9 mouse cellular contexts compared by ENCODE assay signal in the genomic region with DNA sequence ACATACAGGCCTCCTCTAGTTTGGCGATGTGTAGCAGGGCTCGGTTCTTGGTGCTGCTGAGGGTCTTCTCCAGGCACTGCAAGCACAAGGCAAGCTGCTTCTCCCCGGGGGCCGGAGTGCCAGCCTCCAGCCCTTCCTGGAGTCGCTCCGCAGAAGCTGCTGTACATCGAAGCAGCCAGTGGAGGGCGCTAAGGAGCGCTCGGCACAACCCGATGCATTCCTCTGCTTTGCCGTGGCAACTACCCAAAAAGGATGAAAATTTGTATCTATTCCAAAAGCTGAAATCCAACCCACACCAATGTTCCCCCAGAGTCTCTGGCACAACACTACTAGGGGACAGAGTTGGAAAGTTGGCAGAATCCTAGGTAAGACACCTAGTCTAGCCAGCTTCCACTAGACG. TPM values are rescaled to one million over a fixed set of nuclear protein-coding genes. Genes with fewer than 3 reads are reported as not detected.
DNase-seq lines count a peak whose midpoint lies in the region; ATAC-seq and TF ChIP-seq lines count a peak whose summit lies in the region.
"Had no signal": no experiment of that assay in that cellular context is flagged by ENCODE, and none has a peak within 500 bp of the region (broad histone marks: within the 10 kb centered on the region; RNA-seq: fewer than 3 reads in every experiment).

No protein-coding gene starts in this region.

- H3K27me3 ChIP-seq in thymus, adult 2 months (ENCODE audit: control insufficient read depth, insufficient read depth, low read length): no peaks in the 10 kb centered on the region
- no peaks in the 10 kb centered on the region for H3K27me3 ChIP-seq in forebrain, postnatal 0 days (ENCODE audit: insufficient read depth, low read length)
- no peaks in the 10 kb centered on the region for H3K27me3 ChIP-seq in kidney, adult 2 months (replicated peaks; ENCODE audit: control insufficient read depth, insufficient read depth, low read length)
- no peaks in the 10 kb centered on the region for H3K27me3 ChIP-seq in limb, embryonic 10.5 days (ENCODE audit: low read depth, poor library complexity, severe bottlenecking)

- peak; percentile 79; the same call in 1 of the 2 replicates for TF ChIP-seq CTCF in thymus, adult 2 months (IDR thresholded peaks at IDR 0.05; ENCODE audit: borderline replicate concordance, control insufficient read depth, extremely low read depth, insufficient read depth, low read length, poor library complexity)
- TF ChIP-seq CTCF in forebrain, postnatal 0 days (IDR thresholded peaks at IDR 0.05; ENCODE audit: low read depth): peak; percentile 83
- TF ChIP-seq CTCF in kidney, adult 2 months (conservative IDR thresholded peaks at IDR 0.05; ENCODE audit: insufficient read depth, insufficient read length, low read depth, low read length): peak; percentile 73

- H3K4me1 ChIP-seq in thymus, adult 2 months (replicated peaks; ENCODE audit: control insufficient read depth, insufficient read depth, low read length): peaks cover 20% of the 10 kb centered on the region
- H3K4me1 ChIP-seq in forebrain, postnatal 0 days (ENCODE audit: insufficient read depth): 0 out of 2 replicates have a peak, but pooled peaks cover 6% of the 10 kb centered on the region
- H3K4me1 ChIP-seq in kidney, adult 2 months (ENCODE audit: control insufficient read depth, insufficient read depth, low read length): peaks cover 9% of the 10 kb centered on the region
- peaks cover 27% of the 10 kb centered on the region for H3K4me1 ChIP-seq in limb, embryonic 10.5 days

- H3K36me3 ChIP-seq in thymus, adult 2 months (ENCODE audit: control insufficient read depth, insufficient read depth, low read length): peaks cover 6% of the 10 kb centered on the region; the same call in 1 of the 2 replicates
- peaks cover 54% of the 10 kb centered on the region for H3K36me3 ChIP-seq in forebrain, postnatal 0 days (ENCODE audit: insufficient read depth)
- H3K36me3 ChIP-seq in kidney, adult 2 months (ENCODE audit: control insufficient read depth, insufficient read depth, low read length): no peaks in the 10 kb centered on the region
- H3K36me3 ChIP-seq in limb, embryonic 10.5 days: peaks cover 66% of the 10 kb centered on the region

- no peak overlapping the region for H3K4me2 ChIP-seq in forebrain, postnatal 0 days (ENCODE audit: low read depth)

- 44% methylated on average over 13 of the region's 13 CpGs for WGBS in thymus, adult 2 months
- WGBS in forebrain, postnatal 0 days: 10% methylated on average over 13 of the region's 13 CpGs
- WGBS in kidney, adult 2 months: 14% methylated on average over 13 of the region's 13 CpGs
- WGBS in limb, embryonic 10.5 days: 23% methylated on average over 13 of the region's 13 CpGs

- no peak overlapping the region for H3K27ac ChIP-seq in thymus, adult 2 months (ENCODE audit: control insufficient read depth, insufficient read depth, low read length)
- no peak overlapping the region for H3K27ac ChIP-seq in forebrain, postnatal 0 days (ENCODE audit: low read depth, low read length)
- no peak overlapping the region for H3K27ac ChIP-seq in kidney, adult 2 months (ENCODE audit: insufficient read depth, low read depth, low read length)
- H3K27ac ChIP-seq in limb, embryonic 10.5 days: no peak overlapping the region

- peak; percentile 36 for DNase-seq in thymus, adult 2 months
- no peak for DNase-seq in thymus, adult 18-20 months
- DNase-seq in cerebellum, adult 8-10 months: peak; percentile 85
- peak; percentile 85 for DNase-seq in forebrain, postnatal 0 days
- DNase-seq in kidney, adult 2 months: peak; percentile 72
- peak; percentile 74 for DNase-seq in limb, embryonic 10.5 days (ENCODE audit: low spot score)
- peak; percentile 26 to 54 for DNase-seq in natural killer cell, adult 2 months (ENCODE audit: low spot score in 2 of 2)
- peak; percentile 41 to 48 for DNase-seq in thymus, postnatal 36 days

- no peak for TF ChIP-seq POLR2A in thymus, adult 2 months (IDR thresholded peaks at IDR 0.05; ENCODE audit: control insufficient read depth, extremely low read depth, insufficient read depth, low read length, poor library complexity)
- no peak for TF ChIP-seq POLR2A in kidney, adult 2 months (IDR thresholded peaks at IDR 0.05; ENCODE audit: low read depth, low read length)

- ATAC-seq in forebrain, postnatal 0 days: peak; percentile 36; the same call in 1 of the 2 replicates

- no peaks in the 10 kb centered on the region for H3K9me3 ChIP-seq in forebrain, postnatal 0 days (ENCODE audit: low read length)
- H3K9me3 ChIP-seq in limb, embryonic 10.5 days (replicated peaks): no peaks in the 10 kb centered on the region

- H3K9ac ChIP-seq in forebrain, postnatal 0 days: 0 out of 2 replicates have a peak overlapping the region, but pooled peaks have one; percentile 2

- no peak overlapping the region for H3K4me3 ChIP-seq in thymus, adult 2 months (ENCODE audit: control insufficient read depth, insufficient read depth, low read length)
- H3K4me3 ChIP-seq in forebrain, postnatal 0 days (ENCODE audit: low read depth, low read length): no peak overlapping the region
- H3K4me3 ChIP-seq in kidney, adult 2 months (ENCODE audit: insufficient read depth, low read depth, low read length): no peak overlapping the region
- no peak overlapping the region for H3K4me3 ChIP-seq in limb, embryonic 10.5 days

RNA-seq across cellular contexts. Expression of a gene that starts 11.3 kb away (rescaled TPM):
- 179 and 196 TPM in 2 replicates for polyA plus RNA-seq in thymus, adult 2 months (2012; rRNA removed)
- 54.0 and 66.5 TPM in 2 replicates for total RNA-seq in forebrain, postnatal 0 days (2014; rRNA removed)
- 46.4 and 49.3 TPM in 2 replicates for polyA plus RNA-seq in forebrain, postnatal 0 days (2015; fragmentation: Nextera tagmentation; extraction: Ambion mirVana)
- 45.3 and 54.1 TPM in 2 replicates for polyA plus RNA-seq in kidney, adult 2 months (2012; rRNA removed)
- 77.3 and 82.6 TPM in 2 replicates for polyA plus RNA-seq in limb, embryonic 10.5 days (2016; fragmentation: Nextera tagmentation; extraction: Ambion mirVana)

RNA-seq across cellular contexts. Expression of a gene that starts 16.8 kb away (rescaled TPM):
- 0.14 and 0.22 TPM in 2 replicates for polyA plus RNA-seq in thymus, adult 2 months (2012; rRNA removed)
- total RNA-seq in forebrain, postnatal 0 days (2014; rRNA removed): not detected in 2 replicates
- polyA plus RNA-seq in forebrain, postnatal 0 days (2015; fragmentation: Nextera tagmentation; extraction: Ambion mirVana): not detected in 2 replicates
- polyA plus RNA-seq in kidney, adult 2 months (2012; rRNA removed): not detected in 2 replicates
- not detected in 2 replicates for polyA plus RNA-seq in limb, embryonic 10.5 days (2016; fragmentation: Nextera tagmentation; extraction: Ambion mirVana)
- polyA plus RNA-seq: stomach, embryonic 16.5 days had no signal

RNA-seq across cellular contexts. Expression of a gene that starts 22.5 kb away (rescaled TPM):
- 36.8 and 41.5 TPM in 2 replicates for polyA plus RNA-seq in thymus, adult 2 months (2012; rRNA removed)
- total RNA-seq in forebrain, postnatal 0 days (2014; rRNA removed): 1,003 and 1,159 TPM in 2 replicates
- polyA plus RNA-seq in forebrain, postnatal 0 days (2015; fragmentation: Nextera tagmentation; extraction: Ambion mirVana): 223 and 233 TPM in 2 replicates
- polyA plus RNA-seq in kidney, adult 2 months (2012; rRNA removed): 92.7 and 97.2 TPM in 2 replicates
- 6.3 and 11.6 TPM in 2 replicates for polyA plus RNA-seq in limb, embryonic 10.5 days (2016; fragmentation: Nextera tagmentation; extraction: Ambion mirVana)

RNA-seq across cellular contexts. Expression of a gene that starts 35.5 kb away (rescaled TPM):
- 293 and 303 TPM in 2 replicates for polyA plus RNA-seq in thymus, adult 2 months (2012; rRNA removed)
- total RNA-seq in forebrain, postnatal 0 days (2014; rRNA removed): 83.8 and 113 TPM in 2 replicates
- polyA plus RNA-seq in forebrain, postnatal 0 days (2015; fragmentation: Nextera tagmentation; extraction: Ambion mirVana): 183 and 202 TPM in 2 replicates
- polyA plus RNA-seq in kidney, adult 2 months (2012; rRNA removed): 307 and 331 TPM in 2 replicates
- 284 and 303 TPM in 2 replicates for polyA plus RNA-seq in limb, embryonic 10.5 days (2016; fragmentation: Nextera tagmentation; extraction: Ambion mirVana)

RNA-seq across cellular contexts. Expression of a gene that starts 53.8 kb away (rescaled TPM):
- polyA plus RNA-seq in thymus, adult 2 months (2012; rRNA removed): 0.71 and 0.75 TPM in 2 replicates
- total RNA-seq in forebrain, postnatal 0 days (2014; rRNA removed): not detected in 2 replicates
- 0.15 TPM in 1 of 2 replicates, not detected in the other for polyA plus RNA-seq in forebrain, postnatal 0 days (2015; fragmentation: Nextera tagmentation; extraction: Ambion mirVana)
- not detected in 2 replicates for polyA plus RNA-seq in kidney, adult 2 months (2012; rRNA removed)
- polyA plus RNA-seq in limb, embryonic 10.5 days (2016; fragmentation: Nextera tagmentation; extraction: Ambion mirVana): 0.05 TPM in 1 of 2 replicates, not detected in the other

Comparison
In these comparisons a context has a peak if more than half of its experiments do, and no peak if none do; other contexts are left out.
1. DNase-seq: peak in thymus, adult 2 months (single experiment), cerebellum, adult 8-10 months (single experiment), forebrain, postnatal 0 days (single experiment), kidney, adult 2 months (single experiment), limb, embryonic 10.5 days (single experiment), natural killer cell, adult 2 months (2 of 2) and thymus, postnatal 36 days (2 of 2); none in thymus, adult 18-20 months (0 of 2).
2. Peak in every context shown above with its lines, with median percentiles within 50 percentile points of each other: CTCF ChIP-seq.